Mouse (Mus musculus) heart, embryonic 11.5 days (tissue): Measurements from ENCODE around the gene D16Ertd472e. TPM values are rescaled to one million over a fixed set of nuclear protein-coding genes. Genes with fewer than 3 reads are reported as not detected.

ENCODE experiments used
- ATAC-seq: fragments of 200-750 bp; cut with Nextera tagmentation; replicated peaks from 2 replicates; pipeline ENCODE4 v1.8.0; 2017; ENCODE audit warnings: moderate library complexity; ENCODE audit not compliant: insufficient number of reproducible peaks, low FRiP score, low TSS enrichment
- H3K27ac ChIP-seq: fragments of 300-500 bp; sonication (generic); 2 replicates; pipeline ENCODE4 v1.5.1; 2014; ENCODE audit warnings: mild to moderate bottlenecking, low read depth, low read length
- H3K27me3 ChIP-seq: fragments of 300-500 bp; sonication (generic); 2 replicates; pipeline ENCODE4 v1.6.1; 2014; ENCODE audit warnings: mild to moderate bottlenecking, low read length, mixed read lengths; ENCODE audit not compliant: control insufficient read depth, insufficient read depth
- H3K36me3 ChIP-seq: fragments of 300-500 bp; sonication (generic); 2 replicates; pipeline ENCODE4 v1.6.1; 2014; ENCODE audit warnings: mild to moderate bottlenecking, low read length, moderate library complexity, mixed read lengths; ENCODE audit not compliant: control insufficient read depth, insufficient read depth
- H3K4me1 ChIP-seq: fragments of 300-500 bp; sonication (generic); 2 replicates; pipeline ENCODE4 v1.6.1; 2014; ENCODE audit warnings: low read length; ENCODE audit not compliant: control insufficient read depth, insufficient read depth
- H3K4me2 ChIP-seq: fragments of 300-500 bp; sonication (generic); 2 replicates; pipeline ENCODE4 v1.6.1; 2014; ENCODE audit warnings: mild to moderate bottlenecking, moderate library complexity
- H3K4me3 ChIP-seq: fragments of 300-500 bp; sonication (generic); 2 replicates; pipeline ENCODE4 v1.5.1; 2014; ENCODE audit warnings: low read depth, low read length
- H3K9ac ChIP-seq: fragments of 300-500 bp; sonication (generic); 2 replicates; pipeline ENCODE4 v1.6.1; 2014; ENCODE audit warnings: mild to moderate bottlenecking, low read depth, low read length, moderate library complexity
- H3K9me3 ChIP-seq: fragments of 300-500 bp; sonication (generic); replicated peaks from 2 replicates; pipeline ENCODE4 v1.6.1; 2016; ENCODE audit warnings: low read length; ENCODE audit not compliant: control insufficient read depth
- WGBS: fragments of 180-500 bp; shearing (Covaris S2); extraction: QIAGEN DNeasy Blood & Tissue Kit; methylation state at CpG from one replicate; pipeline ENCODE4 v1.1.7; 2014; ENCODE audit not compliant: insufficient replicate concordance; 5-methylcytosine and 5-hydroxymethylcytosine counted together
- polyA plus RNA-seq: library from polyadenylated mRNA; unstranded; fragments of >200 nt; fragmentation: Nextera tagmentation; extraction: Ambion mirVana; gene quantifications from 2 replicates; pipeline ENCODE4 v1.2.1, GENCODE M21; 2014

The D16Ertd472e gene
- polyA plus RNA-seq, 1 experiment from 2014 or later = 8.0 TPM

DNA sequence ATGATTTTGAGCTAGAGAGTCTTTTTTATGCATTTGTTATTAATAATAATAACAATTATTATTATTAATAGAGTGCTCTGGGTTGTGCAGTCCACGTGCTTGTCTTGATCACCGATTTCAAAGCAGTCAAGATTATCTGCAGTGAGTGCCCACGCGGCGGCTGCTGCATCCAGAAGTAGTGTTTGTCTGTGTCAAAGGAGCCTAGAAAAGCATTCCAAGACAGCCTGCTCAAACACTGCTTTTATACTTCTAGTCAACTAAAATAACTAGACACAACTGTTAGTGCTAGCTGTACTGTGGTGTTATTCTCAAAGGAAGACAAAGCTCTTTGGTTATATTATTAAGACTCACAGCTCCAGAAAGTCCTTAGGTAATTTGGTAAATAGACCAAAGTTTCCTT is 15.9 kb downstream of the D16Ertd472e start:
- Histone ChIP-seq H3K9ac (no peak overlapping the region), H3K4me1 (no peaks in the 10 kb centered on the region; the same call in 1 of the 2 replicates), H3K4me3 (no peak overlapping the region), H3K4me2 (no peak overlapping the region), H3K9me3 (no peaks in the 10 kb centered on the region), H3K27ac (no peak overlapping the region), H3K27me3 (no peaks in the 10 kb centered on the region), H3K36me3 (0 out of 2 replicates have a peak, but pooled peaks cover 2% of the 10 kb centered on the region)
- no peak for ATAC-seq
- 80% methylated on average over 5 of the region's 5 CpGs for WGBS

- Histone ChIP-seq H3K9me3 (no peaks in the 10 kb centered on the region), H3K36me3 (0 out of 2 replicates have a peak, but pooled peaks cover 2% of the 10 kb centered on the region), H3K27ac (no peak overlapping the region), H3K4me1 (no peaks in the 10 kb centered on the region; the same call in 1 of the 2 replicates), H3K4me2 (no peak overlapping the region), H3K4me3 (no peak overlapping the region), H3K9ac (no peak overlapping the region), H3K27me3 (no peaks in the 10 kb centered on the region)
- WGBS = 89% methylated on average over 15 of the region's 15 CpGs
- ATAC-seq = no peak
These were observed 16.4 kb downstream of the D16Ertd472e start for GRCm38 (mm10) chr16:78560063-78560462.

DNA sequence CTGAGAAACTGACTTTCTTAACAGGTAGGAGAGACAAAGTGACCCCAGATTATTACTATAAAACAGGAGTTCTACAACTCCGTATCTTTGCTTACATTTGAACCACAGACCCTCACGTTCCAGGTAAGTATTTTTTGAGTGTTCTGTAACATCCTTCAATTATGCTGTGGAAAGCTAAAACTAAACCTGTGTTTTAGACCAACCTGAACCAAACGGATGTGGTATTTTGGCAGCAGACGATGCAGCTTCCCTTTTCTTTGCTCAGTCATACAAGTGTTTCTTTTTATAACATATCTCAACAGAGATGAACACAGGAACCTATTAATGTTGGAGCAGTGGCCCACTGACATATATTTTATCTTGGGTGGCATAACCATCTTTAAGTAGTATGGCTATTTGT is 18.9 kb downstream of the D16Ertd472e start:
- Histone ChIP-seq H3K4me3 (no peak overlapping the region), H3K4me2 (no peak overlapping the region), H3K9ac (no peak overlapping the region), H3K36me3 (0 out of 2 replicates have a peak, but pooled peaks cover 2% of the 10 kb centered on the region), H3K9me3 (no peaks in the 10 kb centered on the region), H3K27ac (no peak overlapping the region), H3K4me1 (no peaks in the 10 kb centered on the region), H3K27me3 (no peaks in the 10 kb centered on the region)
- 88% methylated on average over 4 of the region's 4 CpGs for WGBS
- ATAC-seq = no peak

GRCm38 (mm10) chr16:78554911-78555648 is 21.4 kb downstream of the D16Ertd472e start:
- Histone ChIP-seq H3K36me3 (0 out of 2 replicates have a peak, but pooled peaks cover 2% of the 10 kb centered on the region), H3K9ac (no peak overlapping the region), H3K9me3 (no peaks in the 10 kb centered on the region), H3K27me3 (no peaks in the 10 kb centered on the region), H3K4me3 (no peak overlapping the region), H3K27ac (no peak overlapping the region), H3K4me2 (no peak overlapping the region), H3K4me1 (no peaks in the 10 kb centered on the region)
- no peak for ATAC-seq
- WGBS = 85% methylated on average over 10 of the region's 10 CpGs

GRCm38 (mm10) chr16:78547367-78547766 is 29.1 kb downstream of the D16Ertd472e start:
- no peak for ATAC-seq
- no peaks in the 10 kb centered on the region for H3K9me3 ChIP-seq
- H3K27ac ChIP-seq = no peak overlapping the region
- H3K4me1 ChIP-seq = no peaks in the 10 kb centered on the region
- no peak overlapping the region for H3K4me2 ChIP-seq
- WGBS = 94% methylated on average over 10 of the region's 10 CpGs
- peaks cover 6% of the 10 kb centered on the region for H3K36me3 ChIP-seq
- no peak overlapping the region for H3K4me3 ChIP-seq
- H3K27me3 ChIP-seq = no peaks in the 10 kb centered on the region
- no peak overlapping the region for H3K9ac ChIP-seq

DNA sequence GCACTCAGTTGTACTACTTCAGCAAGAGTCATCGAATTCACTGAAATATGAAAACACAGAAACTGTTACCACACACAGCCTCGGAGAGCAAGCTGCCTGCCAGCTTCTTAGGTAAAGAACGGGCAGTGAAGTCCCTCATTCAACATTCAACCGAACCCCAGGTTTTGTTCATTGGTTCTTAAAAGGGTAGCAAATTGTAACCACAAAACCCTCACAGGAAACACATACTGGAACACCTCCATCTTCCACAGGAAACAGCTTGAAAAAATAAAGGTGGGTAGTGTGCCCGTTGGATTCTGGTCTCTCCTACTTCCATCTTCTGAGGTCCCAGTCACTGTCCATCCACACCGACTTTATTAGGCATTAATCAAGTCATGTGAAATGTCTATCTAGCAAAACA is 30.0 kb downstream of the D16Ertd472e start:
- Histone ChIP-seq H3K36me3 (peaks cover 6% of the 10 kb centered on the region), H3K27me3 (no peaks in the 10 kb centered on the region), H3K9ac (no peak overlapping the region), H3K4me2 (no peak overlapping the region), H3K27ac (no peak overlapping the region), H3K4me3 (no peak overlapping the region), H3K9me3 (no peaks in the 10 kb centered on the region), H3K4me1 (no peaks in the 10 kb centered on the region)
- WGBS = 87% methylated on average over 6 of the region's 6 CpGs
- ATAC-seq = no peak

DNA sequence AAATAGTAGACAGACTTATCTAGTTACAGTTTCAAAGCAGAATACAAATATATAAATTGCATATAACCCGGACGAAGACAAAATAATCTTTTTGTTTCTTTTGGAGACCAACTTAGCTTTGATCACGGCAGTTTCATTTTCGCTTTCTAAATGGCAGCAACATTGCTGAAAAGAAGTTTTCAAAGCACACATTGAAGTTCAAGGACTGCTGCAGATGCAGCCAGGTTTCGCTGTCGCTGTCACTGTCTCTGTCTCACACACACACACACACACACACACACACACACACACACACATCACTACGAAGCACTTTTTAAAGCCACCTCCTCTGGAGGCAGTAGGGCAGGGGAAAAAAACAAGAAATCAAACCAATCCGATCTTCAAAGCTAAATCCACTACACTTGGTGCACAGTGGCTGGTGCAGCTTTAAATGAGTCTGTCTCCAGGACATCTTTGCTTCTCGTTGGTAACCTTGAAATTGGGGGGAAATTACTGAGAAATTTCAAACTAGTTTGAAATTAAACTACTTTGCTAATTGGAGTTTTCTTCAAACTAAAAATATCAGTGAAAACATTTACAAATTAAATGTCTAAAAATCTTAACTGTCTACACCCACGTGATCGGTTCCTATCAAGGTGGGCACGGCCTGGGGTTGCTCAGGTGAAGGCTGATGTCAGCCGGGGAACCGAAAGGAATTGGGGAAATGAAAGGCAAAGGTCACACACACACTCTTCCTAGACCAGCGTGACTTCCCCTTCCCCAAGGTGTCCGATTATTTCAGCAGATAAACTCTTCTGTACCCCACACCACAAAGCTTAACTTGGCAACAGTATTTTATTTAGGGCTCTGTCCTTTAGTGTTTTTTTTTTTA is 35.9 kb downstream of the D16Ertd472e start:
- H3K27ac ChIP-seq = no peak overlapping the region
- ATAC-seq = no peak
- no peaks in the 10 kb centered on the region for H3K27me3 ChIP-seq
- peaks cover 3% of the 10 kb centered on the region for H3K36me3 ChIP-seq
- H3K4me3 ChIP-seq = no peak overlapping the region
- H3K9me3 ChIP-seq = no peaks in the 10 kb centered on the region
- no peak overlapping the region for H3K4me2 ChIP-seq
- no peaks in the 10 kb centered on the region for H3K4me1 ChIP-seq
- WGBS = 83% methylated on average over 16 of the region's 16 CpGs
- H3K9ac ChIP-seq = no peak overlapping the region

DNA sequence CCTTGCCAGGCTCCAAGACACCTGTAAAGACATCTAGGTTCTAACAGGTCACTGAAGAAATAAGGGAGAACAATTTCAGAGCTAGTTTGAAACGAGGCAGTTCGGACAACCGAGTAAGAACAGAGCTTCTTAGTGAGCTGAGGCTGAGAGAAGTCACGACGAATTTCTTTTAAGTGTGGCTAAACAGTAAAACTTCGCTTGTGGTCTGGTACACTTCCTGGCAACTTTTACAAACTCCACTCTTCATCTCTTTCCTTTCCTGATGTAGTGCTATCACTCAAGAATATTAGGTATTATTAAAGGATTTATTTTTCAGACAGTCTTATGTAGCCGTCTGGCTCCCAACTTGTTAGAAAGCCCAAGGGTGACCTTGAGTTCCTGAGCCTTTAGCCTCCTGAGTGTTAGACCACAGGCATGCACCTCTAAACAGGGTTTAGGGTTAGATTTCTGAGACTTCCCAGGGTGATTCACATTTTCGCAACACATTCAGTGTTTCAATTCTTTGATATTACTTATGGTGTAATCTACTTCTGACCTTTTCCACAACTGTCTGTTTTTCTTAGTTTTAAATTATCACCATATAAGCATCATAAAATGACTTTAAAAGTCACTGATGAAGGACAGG is 38.6 kb downstream of the D16Ertd472e start:
- no peak overlapping the region for H3K4me2 ChIP-seq
- ATAC-seq = no peak
- H3K36me3 ChIP-seq = no peaks in the 10 kb centered on the region
- H3K27me3 ChIP-seq = no peaks in the 10 kb centered on the region
- no peaks in the 10 kb centered on the region for H3K9me3 ChIP-seq
- WGBS = 83% methylated on average over 8 of the region's 8 CpGs
- H3K4me3 ChIP-seq = no peak overlapping the region
- H3K9ac ChIP-seq = no peak overlapping the region
- H3K27ac ChIP-seq = no peak overlapping the region
- no peaks in the 10 kb centered on the region for H3K4me1 ChIP-seq
